Mouse (Mus musculus): ENCODE results near the gene Mob3a. TPM values are rescaled to one million over a fixed set of nuclear protein-coding genes. Genes with fewer than 3 reads are reported as not detected.

Mob3a gene
- total and polyA plus RNA-seq, 2 experiments, result 3.5 to 6.1 TPM

GRCm38 (mm10) chr10:80671251-80671650, 30.5 kb downstream of the Mob3a start:
- TF ChIP-seq CTCF (IDR thresholded peaks at IDR 0.05; ENCODE audit: low read depth, low read length), result no peak
- no peak for TF ChIP-seq POLR2A (IDR thresholded peaks at IDR 0.05; ENCODE audit: extremely low read depth, insufficient read depth, low read length)
- no peak overlapping the region for H3K27ac ChIP-seq (replicated peaks; ENCODE audit: insufficient read depth, low read depth, low read length)
- H3K79me2 ChIP-seq (ENCODE audit: control insufficient read depth, insufficient read depth, low read length), result peaks cover 39% of the 10 kb centered on the region
- 83% methylated on average over 4 of the region's 4 CpGs for WGBS
- peak overlapping the region; percentile 8; the same call in 1 of the 2 replicates for H3K9ac ChIP-seq (ENCODE audit: low read depth, low read length)
- H3K36me3 ChIP-seq (ENCODE audit: control insufficient read depth, insufficient read depth, low read length), result peaks cover 42% of the 10 kb centered on the region
- no peak overlapping the region for H3K4me3 ChIP-seq (ENCODE audit: insufficient read depth, low read depth, low read length)
- DNase-seq (ENCODE audit: extremely low read depth, low read depth, low spot score), result no peak
- H3K4me1 ChIP-seq (ENCODE audit: control insufficient read depth, insufficient read depth, low read length), result peaks cover 64% of the 10 kb centered on the region
- no peaks in the 10 kb centered on the region for H3K27me3 ChIP-seq (ENCODE audit: control insufficient read depth, insufficient read depth, low read length)

DNA sequence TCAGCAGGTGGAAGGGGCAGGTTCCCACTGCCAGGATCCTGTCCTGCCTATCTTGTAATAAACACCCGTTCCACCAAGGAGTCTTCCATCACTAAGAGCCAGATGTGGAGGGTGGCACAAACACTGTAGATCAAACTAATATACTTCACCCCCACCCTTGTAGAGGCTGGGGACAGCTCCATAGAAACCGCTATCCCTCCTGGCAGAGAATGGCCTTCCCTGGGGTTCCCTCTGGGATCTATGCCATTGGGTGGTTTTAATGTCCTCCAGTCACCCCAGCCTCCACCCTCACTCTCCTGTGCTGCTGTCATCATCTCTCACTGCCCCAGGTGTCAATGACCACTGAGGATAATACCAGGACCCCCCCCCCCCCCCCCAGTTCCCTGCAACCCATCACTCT, 31.2 kb downstream of the Mob3a start:
- WGBS, result 38% methylated on average over 2 of the region's 2 CpGs
- Histone ChIP-seq H3K4me3 (ENCODE audit: insufficient read depth, low read depth, low read length) (no peak overlapping the region), H3K36me3 (ENCODE audit: control insufficient read depth, insufficient read depth, low read length) (peaks cover 42% of the 10 kb centered on the region), H3K9ac (ENCODE audit: low read depth, low read length) (peak overlapping the region; percentile 29; the same call in 1 of the 2 replicates), H3K79me2 (ENCODE audit: control insufficient read depth, insufficient read depth, low read length) (peaks cover 34% of the 10 kb centered on the region), H3K27me3 (ENCODE audit: control insufficient read depth, insufficient read depth, low read length) (no peaks in the 10 kb centered on the region), H3K27ac (replicated peaks; ENCODE audit: insufficient read depth, low read depth, low read length) (peak overlapping the region; percentile 33; the same call in 1 of the 2 replicates), H3K4me1 (ENCODE audit: control insufficient read depth, insufficient read depth, low read length) (peaks cover 71% of the 10 kb centered on the region)
- DNase-seq (ENCODE audit: extremely low read depth, low read depth, low spot score), result peak; percentile 43
- TF ChIP-seq POLR2A (IDR thresholded peaks at IDR 0.05; ENCODE audit: extremely low read depth, insufficient read depth, low read length) (no peak), CTCF (IDR thresholded peaks at IDR 0.05; ENCODE audit: low read depth, low read length) (no peak)

DNA sequence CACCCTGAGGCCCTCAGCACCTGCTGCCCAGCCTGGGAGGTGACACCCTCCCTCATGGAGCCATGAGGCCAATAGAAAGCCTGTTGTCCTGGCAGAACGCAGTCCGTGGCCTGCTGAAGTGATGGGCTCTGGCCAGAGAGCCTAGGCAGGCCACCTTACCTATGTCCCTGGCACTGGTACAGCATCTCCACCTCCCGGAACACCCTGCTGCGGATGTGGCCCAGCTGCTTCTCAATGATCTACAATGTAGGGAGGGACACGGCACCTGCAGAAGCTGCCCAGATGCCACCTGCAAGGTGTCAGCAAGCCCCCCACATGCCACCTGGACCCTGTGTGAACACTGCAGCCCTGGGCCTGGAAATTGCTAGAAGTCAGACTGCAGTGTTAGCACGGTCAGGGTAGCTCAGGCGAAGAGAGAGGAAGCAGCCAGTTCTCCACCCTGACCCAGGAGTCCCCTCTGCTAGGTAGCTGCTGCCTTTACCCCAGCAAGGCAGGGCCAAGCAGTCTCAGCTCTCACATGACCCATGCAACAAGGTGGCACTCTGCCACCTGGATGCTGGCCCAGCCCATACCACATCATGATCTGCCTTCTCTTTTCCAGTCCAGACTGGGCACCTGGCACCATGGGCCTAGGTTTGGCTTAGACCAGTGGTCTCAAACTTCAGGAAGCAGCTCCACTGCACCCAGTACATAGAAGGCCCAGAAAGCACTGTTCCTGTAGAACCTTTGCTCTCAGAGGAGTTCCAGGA, 31.9 kb downstream of the Mob3a start:
- H3K4me3 ChIP-seq (ENCODE audit: insufficient read depth, low read depth, low read length), result no peak overlapping the region
- peaks cover 42% of the 10 kb centered on the region for H3K36me3 ChIP-seq (ENCODE audit: control insufficient read depth, insufficient read depth, low read length)
- 62% methylated on average over 7 of the region's 7 CpGs for WGBS
- DNase-seq (ENCODE audit: extremely low read depth, low read depth, low spot score), result peak; percentile 90
- peaks cover 75% of the 10 kb centered on the region for H3K4me1 ChIP-seq (ENCODE audit: control insufficient read depth, insufficient read depth, low read length)
- H3K79me2 ChIP-seq (ENCODE audit: control insufficient read depth, insufficient read depth, low read length), result peaks cover 31% of the 10 kb centered on the region
- peak overlapping the region; percentile 59 for H3K27ac ChIP-seq (replicated peaks; ENCODE audit: insufficient read depth, low read depth, low read length)
- TF ChIP-seq POLR2A (IDR thresholded peaks at IDR 0.05; ENCODE audit: extremely low read depth, insufficient read depth, low read length) (no peak), CTCF (IDR thresholded peaks at IDR 0.05; ENCODE audit: low read depth, low read length) (no peak)
- H3K9ac ChIP-seq (ENCODE audit: low read depth, low read length), result peak overlapping the region; percentile 29; the same call in 1 of the 2 replicates
- H3K27me3 ChIP-seq (ENCODE audit: control insufficient read depth, insufficient read depth, low read length), result no peaks in the 10 kb centered on the region

DNA sequence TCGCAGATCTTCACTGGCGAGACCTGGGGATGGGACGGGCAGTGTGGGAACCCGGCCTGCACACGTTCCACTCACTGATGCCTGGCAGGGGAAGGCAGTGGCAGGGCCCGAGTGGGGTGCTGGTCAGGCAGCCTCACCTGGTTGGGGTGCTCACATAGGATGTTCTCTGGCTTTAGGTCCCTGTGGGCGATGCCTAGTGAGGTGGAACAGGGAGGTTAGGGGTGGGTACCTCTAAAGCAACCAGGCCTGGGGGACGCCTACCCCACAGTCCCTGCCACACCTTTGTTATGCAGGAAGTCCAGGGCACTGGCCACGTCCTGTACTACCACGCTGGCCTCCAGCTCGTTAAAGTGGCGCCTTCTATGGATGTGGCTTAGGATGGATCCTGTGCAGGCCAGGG, 32.8 kb downstream of the Mob3a start:
- Histone ChIP-seq H3K27ac (replicated peaks; ENCODE audit: insufficient read depth, low read depth, low read length) (0 out of 2 replicates have a peak overlapping the region, but pooled peaks have one; percentile 59), H3K79me2 (ENCODE audit: control insufficient read depth, insufficient read depth, low read length) (peaks cover 28% of the 10 kb centered on the region), H3K27me3 (ENCODE audit: control insufficient read depth, insufficient read depth, low read length) (no peaks in the 10 kb centered on the region), H3K4me3 (ENCODE audit: insufficient read depth, low read depth, low read length) (no peak overlapping the region), H3K4me1 (ENCODE audit: control insufficient read depth, insufficient read depth, low read length) (peaks cover 73% of the 10 kb centered on the region), H3K9ac (ENCODE audit: low read depth, low read length) (no peak overlapping the region; the same call in 1 of the 2 replicates), H3K36me3 (ENCODE audit: control insufficient read depth, insufficient read depth, low read length) (peaks cover 42% of the 10 kb centered on the region)
- TF ChIP-seq POLR2A (IDR thresholded peaks at IDR 0.05; ENCODE audit: extremely low read depth, insufficient read depth, low read length) (no peak), CTCF (IDR thresholded peaks at IDR 0.05; ENCODE audit: low read depth, low read length) (no peak)
- DNase-seq (ENCODE audit: extremely low read depth, low read depth, low spot score), result no peak
- WGBS, result 86% methylated on average over 12 of the region's 12 CpGs

- Histone ChIP-seq H3K79me2 (ENCODE audit: control insufficient read depth, insufficient read depth, low read length) (peaks cover 24% of the 10 kb centered on the region), H3K27me3 (ENCODE audit: control insufficient read depth, insufficient read depth, low read length) (no peaks in the 10 kb centered on the region), H3K36me3 (ENCODE audit: control insufficient read depth, insufficient read depth, low read length) (peaks cover 42% of the 10 kb centered on the region), H3K4me1 (ENCODE audit: control insufficient read depth, insufficient read depth, low read length) (peaks cover 72% of the 10 kb centered on the region), H3K4me3 (ENCODE audit: insufficient read depth, low read depth, low read length) (no peak overlapping the region), H3K27ac (replicated peaks; ENCODE audit: insufficient read depth, low read depth, low read length) (no peak overlapping the region), H3K9ac (ENCODE audit: low read depth, low read length) (peak overlapping the region; percentile 27; the same call in 1 of the 2 replicates)
- 61% methylated on average over 11 of the region's 11 CpGs for WGBS
- DNase-seq (ENCODE audit: extremely low read depth, low read depth, low spot score), result peak; percentile 59
- TF ChIP-seq CTCF (IDR thresholded peaks at IDR 0.05; ENCODE audit: low read depth, low read length) (no peak), POLR2A (IDR thresholded peaks at IDR 0.05; ENCODE audit: extremely low read depth, insufficient read depth, low read length) (no peak)
Observed at GRCm38 (mm10) chr10:80668614-80669013, 33.2 kb downstream of the Mob3a start.
